Mouse (Mus musculus): ENCODE measurements around the gene Ermard. TPM values are rescaled to one million over a fixed set of nuclear protein-coding genes. Genes with fewer than 3 reads are reported as not detected.

Gene Ermard
- polyA plus RNA-seq (2012; rRNA removed), result 80.5 TPM in 2 replicates

GRCm38 (mm10) chr17:15041175-15041729, at the start of gene Ermard, which contains the start of the genes Tcte3 and Gm3448:
Gene Ermard, plus strand, starts transcription at chr17:15041208.
Gene Tcte3, minus strand, starts transcription at chr17:15041488.
Gene Gm3448, minus strand, starts transcription at chr17:15041537.

GRCm38 (mm10) chr17:15009706-15010413, 31.1 kb upstream of the Ermard start, which contains the start of gene Gm3435:
Gene Gm3435, plus strand, starts transcription at chr17:15010176.

Other genes starting within 250 kb of the Ermard start
- gene Wdr27, start 98.0 kb upstream of the Ermard start, polyA plus RNA-seq (2012; rRNA removed), result 5.1 and 7.3 TPM in 2 replicates
- 21.7 and 23.6 TPM in 2 replicates for gene 1600012H06Rik, start 98.0 kb upstream of the Ermard start, polyA plus RNA-seq (2012; rRNA removed)
- 70.7 and 73.0 TPM in 2 replicates for gene Phf10, start 79.9 kb upstream of the Ermard start, polyA plus RNA-seq (2012; rRNA removed)
- 15.1 and 15.4 TPM in 2 replicates for gene 9030025P20Rik, start 62.7 kb upstream of the Ermard start, polyA plus RNA-seq (2012; rRNA removed)
- gene Gm3417, start 62.4 kb upstream of the Ermard start, polyA plus RNA-seq (2012; rRNA removed), result 0.17 and 0.28 TPM in 2 replicates
- 5.1 and 6.2 TPM in 2 replicates for gene Gm3435, start 31.0 kb upstream of the Ermard start, polyA plus RNA-seq (2012; rRNA removed)
- 0.30 and 0.33 TPM in 2 replicates for gene Tcte3, start 280 bp downstream of the Ermard start, polyA plus RNA-seq (2012; rRNA removed)
- 4.1 and 4.5 TPM in 2 replicates for gene Gm3448, start 329 bp downstream of the Ermard start, polyA plus RNA-seq (2012; rRNA removed)

Measured in central nervous system, embryonic 18 days (tissue).